Mouse (Mus musculus): ENCODE data around the gene Gm20521. TPM values are rescaled to one million over a fixed set of nuclear protein-coding genes. Genes with fewer than 3 reads are reported as not detected.

Gm20521 gene
- polyA plus RNA-seq, 1 experiment from 2014 or later: 1.2 TPM

DNA sequence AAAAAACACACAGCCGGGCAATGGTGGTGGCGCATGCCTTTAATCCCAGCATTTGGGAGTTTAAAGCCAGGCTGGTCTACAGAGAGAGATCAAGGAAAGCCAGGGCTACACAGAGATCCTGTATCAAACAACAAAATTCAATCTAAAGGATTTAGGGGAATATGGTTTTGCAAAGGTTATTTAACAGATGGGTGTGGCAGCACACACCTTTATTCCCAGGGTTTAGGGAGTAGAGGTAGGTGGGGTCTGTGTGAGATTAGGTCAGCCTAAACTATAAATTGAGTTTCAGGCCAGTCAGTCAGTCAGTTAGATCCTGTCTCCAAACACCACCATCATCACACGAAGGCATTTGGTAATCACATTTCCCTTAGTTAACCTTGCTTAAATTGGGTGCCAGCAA is 9.0 kb downstream of the Gm20521 start, which contains the start of gene Pabpn1:
TSS of gene Pabpn1 (plus strand) at position 301 of the 400 bp plus-strand sequence.
- DNase-seq (ENCODE audit: low spot score): no peak

DNA sequence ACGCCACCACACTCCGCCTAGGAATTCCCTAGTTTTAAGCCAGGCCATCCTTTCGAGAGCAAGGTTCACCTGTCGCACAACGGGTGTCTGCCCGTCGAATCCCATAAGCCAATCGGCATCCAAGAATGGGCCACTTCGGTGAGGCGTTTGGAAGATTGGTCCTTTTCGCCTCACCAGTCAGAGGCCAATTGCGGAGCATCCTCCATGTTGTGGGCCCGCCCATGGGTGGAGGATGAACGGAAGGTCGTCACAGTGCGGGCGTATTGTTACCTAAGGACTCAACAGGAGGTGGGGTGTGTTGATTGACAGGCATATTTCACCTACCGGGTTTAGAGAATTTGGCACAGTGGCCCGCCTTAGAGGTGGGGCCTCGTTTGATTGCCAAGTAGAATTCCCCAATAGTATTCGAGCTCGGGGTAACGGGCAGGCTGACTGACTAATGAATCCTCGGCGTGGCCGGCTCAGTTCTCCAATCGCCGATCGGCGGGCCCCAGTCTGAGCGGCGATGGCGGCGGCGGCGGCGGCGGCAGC is 10.5 kb downstream of the Gm20521 start:
- peak; percentile 99 for DNase-seq (ENCODE audit: low spot score)

DNA sequence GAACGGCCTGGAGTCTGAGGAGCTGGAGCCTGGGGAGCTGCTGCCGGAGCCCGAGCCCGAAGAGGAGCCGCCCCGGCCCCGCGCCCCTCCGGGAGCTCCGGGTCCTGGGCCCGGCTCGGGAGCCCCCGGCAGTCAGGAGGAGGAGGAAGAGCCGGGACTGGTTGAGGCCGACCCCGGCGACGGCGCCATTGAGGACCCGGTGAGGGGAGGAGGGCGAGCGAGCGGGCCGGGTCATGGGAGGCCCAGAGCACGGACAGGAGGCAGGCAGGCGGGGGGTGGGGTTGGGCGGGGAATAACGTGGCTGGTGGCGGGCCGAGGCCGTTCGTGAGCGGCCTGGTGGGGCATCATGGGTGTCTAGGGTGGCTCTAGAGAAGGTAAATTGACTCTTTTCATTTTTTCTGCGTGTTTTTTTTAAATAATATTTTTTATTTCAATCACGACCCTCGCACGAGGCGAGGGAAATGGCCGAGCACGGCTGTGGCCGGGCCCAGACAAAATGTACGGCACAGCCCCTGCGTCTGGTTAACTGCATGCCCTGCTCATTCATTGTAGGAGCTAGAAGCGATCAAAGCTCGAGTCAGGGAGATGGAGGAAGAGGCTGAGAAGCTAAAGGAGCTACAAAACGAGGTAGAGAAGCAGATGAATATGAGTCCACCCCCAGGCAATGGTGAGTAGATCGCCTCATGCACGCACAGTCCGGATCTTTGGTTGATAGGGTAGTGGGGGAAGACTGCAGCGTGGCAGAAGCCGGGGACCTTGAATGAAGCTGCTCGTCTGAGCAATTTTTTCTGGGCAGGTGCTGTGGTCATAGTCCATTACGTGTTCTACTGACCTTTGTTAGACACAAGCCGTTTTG is 11.3 kb downstream of the Gm20521 start:
- peak; percentile 14 for DNase-seq (ENCODE audit: low spot score)

DNA sequence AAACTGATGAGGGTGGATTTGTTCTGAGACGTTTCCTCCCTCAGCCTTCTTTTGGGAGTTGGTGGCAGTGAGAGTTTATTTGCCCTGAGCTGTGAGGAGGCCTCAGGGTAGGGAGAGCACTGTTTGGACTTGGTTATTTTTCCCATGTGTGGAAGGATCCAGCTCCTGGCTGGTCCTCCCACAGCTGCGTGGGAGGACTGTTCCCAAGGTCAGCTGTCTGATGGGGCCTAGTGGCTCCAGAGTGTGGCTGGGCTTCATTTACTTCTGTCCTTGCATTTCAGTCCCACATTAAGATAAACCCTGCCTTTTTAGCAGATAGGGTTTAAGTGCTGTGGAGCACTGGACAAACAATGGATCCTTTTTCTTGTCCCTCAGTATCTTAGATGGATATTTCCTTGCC is 14.2 kb downstream of the Gm20521 start:
- no peak for DNase-seq (ENCODE audit: low spot score)

DNA sequence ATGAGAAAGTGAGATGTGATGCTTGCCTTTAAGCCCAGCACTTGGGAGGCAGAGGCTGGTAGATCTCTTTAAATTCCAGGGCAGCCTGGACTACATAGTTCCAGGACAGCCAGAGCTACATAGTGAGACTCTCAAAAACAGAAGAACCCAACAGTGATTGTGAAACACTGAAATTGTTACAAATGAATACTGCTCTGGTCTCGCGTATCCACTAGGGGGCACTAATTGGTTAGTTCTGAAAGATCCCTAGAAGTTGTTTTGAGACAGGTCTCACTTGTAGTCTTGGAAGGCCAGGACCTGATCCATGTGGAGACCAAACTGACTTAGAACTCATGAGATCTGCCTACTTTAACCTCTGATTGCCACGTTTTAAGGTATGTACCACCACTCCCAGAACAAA is 17.1 kb downstream of the Gm20521 start:
- DNase-seq (ENCODE audit: low spot score): peak; percentile 76

DNA sequence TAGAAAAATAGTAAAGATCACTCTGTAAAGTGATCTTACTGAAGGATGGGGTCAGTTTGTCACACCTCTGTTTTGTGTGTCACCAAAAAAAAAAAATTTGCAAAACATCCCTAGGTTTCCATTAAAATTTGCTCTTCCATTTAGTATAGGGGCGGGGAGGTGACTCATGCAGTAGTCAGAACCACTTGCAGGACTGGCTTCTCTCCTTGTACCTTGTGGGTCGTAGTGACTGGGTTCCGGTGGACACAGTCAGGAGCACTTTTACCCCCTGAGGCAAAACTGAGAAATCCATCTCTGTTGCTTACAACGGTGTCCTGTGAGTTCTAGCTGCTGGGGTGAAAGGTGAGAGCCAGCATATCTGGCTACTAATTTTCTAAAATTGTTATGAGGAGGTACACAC is 20.4 kb downstream of the Gm20521 start:
- DNase-seq (ENCODE audit: low spot score): no peak

DNA sequence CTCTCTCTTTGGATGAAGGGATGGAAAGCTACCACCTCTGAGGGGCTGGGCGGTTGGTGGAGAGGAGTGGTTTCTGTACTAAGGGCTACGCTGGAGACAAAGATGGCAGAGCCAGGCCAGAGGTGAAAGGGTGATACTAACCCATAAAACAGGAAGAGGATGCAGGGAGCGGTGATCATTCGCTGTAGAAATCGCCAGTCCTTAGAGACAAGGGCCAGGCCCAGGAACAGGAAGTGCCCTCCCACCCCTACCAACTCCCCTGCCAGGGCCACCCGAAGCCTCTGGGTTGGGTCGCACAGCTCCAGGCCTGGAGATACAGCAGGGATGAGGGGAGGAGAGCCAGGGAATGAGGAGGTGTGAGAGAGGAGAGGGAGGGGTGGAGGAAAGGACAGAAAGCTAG is 25.4 kb downstream of the Gm20521 start:
- no peak for DNase-seq (ENCODE audit: low spot score)

DNA sequence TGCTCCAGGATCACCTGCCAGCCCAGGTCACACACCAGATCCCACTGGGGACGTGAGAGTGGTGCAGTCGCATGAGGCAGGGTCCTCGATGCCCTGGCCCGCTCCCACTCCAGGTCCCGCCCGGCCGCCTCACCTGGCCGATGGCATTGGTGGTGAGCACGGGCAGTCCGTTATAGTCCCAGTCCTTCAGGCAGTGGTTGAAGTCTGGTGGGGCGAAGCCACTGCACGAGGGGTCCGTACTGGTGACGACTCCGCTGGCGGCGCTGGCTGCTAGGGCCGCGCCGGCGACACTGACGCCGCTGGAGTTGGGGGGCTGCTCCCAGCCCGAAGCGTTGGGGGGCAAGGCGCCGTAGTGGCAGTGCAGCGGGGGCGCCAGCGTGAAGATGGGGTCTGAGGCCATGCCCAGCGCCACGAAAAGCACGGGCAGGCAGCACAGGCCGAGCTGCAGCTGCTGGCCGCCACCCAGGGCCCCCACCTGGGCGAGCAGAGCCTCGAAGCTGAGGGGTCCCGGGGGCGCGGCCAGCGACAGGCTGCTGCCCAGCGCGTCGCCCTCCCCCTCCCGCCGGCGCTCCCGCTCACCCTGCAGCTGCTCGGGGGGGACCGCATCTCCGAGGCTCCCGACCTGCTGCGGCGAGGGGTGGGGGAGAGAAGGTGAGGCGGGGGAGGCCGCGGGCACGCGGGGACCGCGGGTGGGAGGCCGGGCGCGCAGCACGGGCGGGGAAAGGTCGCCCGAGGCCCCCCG is 29.0 kb downstream of the Gm20521 start:
- peak; percentile 20 for DNase-seq (ENCODE audit: low spot score)

DNA sequence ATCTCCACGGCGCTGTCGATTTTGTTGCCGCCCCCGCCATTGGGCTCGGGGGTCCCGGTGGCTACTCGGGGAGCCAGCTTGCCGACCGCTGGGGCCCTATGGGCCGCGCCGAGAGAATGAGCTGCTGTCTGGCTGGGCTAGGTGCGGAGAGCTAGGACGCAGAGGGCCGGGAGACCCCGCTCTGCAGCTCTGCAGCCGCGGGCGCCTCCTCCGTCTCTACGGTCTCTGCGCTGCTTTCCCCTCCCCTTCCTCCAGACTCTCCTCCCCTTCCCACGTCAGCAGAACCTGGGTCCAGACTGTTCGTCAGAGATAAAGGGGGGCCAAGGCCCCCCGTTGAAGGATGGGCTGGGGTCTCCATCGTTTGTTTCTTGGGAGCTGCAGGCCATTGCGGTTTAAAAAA is 29.6 kb downstream of the Gm20521 start, which contains the start of gene Slc22a17:
TSS of gene Slc22a17 (minus strand) at position 247 of the 400 bp plus-strand sequence.
- DNase-seq (ENCODE audit: low spot score): peak; percentile 29

DNA sequence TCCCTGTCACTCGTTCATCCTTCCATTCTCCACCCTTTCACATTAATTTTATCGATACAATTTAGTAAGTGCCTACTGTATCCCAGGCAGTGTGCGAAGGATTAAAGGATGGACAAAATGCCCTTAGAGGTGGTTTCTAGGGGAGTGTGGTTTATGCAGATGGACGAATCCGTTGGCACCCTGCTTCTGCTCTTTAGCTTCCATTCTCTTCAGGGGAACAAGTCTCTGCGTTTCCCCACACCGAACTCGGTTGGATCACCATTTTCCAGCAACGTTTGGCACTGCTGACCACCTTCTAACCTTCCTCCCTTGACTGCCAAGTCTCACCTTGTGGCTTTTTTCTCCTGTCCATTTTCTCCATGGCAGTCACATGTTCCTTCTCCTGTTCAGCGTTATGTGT is 30.1 kb downstream of the Gm20521 start:
- no peak for DNase-seq (ENCODE audit: low spot score)

DNA sequence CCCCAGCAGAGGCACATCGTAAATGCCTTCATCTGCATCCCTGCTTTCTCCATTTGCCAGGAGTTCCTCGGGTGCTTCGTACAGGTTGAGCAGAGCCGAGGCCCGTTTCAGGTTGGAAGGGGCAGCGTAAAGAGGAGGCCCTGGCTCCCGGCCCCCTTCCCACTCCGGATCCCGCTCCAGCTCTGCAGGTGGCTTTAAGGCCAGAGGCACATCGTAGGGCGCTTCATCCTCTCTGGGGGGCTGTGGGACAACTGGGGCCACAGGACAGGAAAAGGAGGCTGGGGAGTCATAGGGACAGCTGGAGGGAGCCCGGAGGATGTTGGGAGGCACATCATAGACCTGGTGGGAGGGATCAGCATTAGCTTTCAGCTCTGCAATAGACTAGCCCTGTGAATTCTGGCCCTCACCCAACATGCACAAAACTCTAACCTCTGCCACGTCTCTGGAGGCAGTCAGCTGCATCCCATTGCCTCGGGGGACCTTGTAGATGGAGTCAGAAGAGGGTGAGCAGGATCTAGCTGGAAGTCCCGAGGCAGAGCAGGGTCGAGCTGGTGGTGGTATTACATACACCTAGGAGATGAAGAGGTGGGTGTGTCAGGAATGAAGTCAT is 36.9 kb downstream of the Gm20521 start:
- DNase-seq (ENCODE audit: low spot score): no peak

DNA sequence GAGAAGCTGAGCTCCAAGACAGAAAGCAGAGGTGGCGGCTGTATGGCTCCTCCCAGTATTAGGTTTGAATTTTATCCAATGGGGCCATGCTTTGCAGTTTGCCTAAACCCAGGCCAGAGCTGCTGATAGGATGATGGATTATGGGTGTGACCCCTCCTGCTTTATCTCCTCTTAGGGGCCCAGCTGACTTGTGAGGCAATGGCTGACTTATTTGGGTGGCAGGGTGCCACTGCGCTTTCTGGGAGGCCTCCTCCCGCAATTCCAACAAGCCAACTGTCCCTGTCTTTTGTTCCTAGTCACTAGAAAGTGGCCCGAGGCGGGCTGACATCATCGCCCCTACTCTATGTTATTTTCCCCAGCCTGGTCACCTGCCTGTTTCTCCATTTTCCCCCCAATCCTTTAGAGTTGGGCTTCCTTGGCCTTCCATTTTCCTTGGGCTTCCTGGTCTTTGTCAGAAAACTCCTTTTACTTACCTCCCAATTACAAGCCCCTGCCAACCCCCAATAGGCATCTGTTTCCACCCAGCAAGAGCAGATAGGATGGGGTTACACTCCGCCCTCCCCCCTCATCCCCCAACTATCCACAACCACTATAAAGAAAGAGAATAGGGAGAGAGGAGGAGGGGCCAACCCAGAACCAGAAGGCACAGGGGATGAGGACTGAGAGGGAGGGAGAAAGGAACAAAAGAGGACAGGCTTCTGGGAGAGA is 41.6 kb downstream of the Gm20521 start:
- DNase-seq (ENCODE audit: low spot score): no peak

DNA sequence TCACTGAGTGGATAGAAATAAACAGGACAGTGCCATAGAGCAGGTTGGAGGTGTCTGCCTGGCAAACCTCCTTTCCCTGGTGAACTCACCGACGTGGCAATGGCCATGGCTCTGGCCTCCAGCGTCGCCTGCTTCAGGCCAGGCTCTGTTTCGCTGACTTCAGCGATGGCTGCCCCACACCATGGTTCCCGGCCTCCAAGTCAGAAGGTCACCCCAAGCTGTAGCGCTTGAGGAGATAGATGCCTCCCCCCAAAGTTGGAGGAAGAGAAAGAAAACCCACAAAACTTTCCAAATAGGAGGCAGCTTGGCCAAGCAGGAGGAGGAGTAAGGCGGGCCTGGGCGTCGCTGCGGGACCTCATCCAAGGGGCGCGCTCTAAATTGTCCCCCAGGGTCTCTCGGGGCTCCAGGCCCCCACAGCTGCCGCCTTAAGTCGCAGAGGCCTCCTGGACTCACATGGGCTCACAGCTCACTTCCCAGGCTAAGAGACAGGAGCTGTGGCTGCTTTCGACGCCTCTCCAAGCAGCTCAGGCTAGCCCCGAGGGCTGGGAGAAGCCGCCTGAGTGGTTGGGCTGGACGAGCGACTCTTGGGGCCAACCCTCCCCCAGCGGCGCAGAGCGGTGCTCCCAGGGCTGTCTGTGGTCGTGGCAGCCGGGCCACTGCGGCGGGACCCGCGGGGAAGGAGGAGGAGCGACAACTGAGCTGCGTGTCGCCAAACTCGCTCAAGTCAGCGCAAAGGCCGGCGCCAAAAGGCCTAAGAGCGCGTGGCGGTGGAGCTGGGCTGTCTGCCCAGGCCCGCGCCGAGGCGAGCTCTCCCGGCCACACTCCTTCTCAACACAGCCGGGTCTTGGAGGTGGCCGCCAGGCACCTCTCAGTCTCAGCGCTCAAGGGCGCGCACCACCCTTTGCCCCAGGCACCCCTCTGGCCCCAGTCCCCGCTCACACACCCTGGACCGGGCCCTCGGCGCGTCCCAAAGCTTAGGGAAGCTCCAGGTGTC is 42.4 kb downstream of the Gm20521 start, which contains the start of gene Efs:
TSS of gene Efs (minus strand) at position 778 of the 994 bp plus-strand sequence.
- DNase-seq (ENCODE audit: low spot score): no peak

DNA sequence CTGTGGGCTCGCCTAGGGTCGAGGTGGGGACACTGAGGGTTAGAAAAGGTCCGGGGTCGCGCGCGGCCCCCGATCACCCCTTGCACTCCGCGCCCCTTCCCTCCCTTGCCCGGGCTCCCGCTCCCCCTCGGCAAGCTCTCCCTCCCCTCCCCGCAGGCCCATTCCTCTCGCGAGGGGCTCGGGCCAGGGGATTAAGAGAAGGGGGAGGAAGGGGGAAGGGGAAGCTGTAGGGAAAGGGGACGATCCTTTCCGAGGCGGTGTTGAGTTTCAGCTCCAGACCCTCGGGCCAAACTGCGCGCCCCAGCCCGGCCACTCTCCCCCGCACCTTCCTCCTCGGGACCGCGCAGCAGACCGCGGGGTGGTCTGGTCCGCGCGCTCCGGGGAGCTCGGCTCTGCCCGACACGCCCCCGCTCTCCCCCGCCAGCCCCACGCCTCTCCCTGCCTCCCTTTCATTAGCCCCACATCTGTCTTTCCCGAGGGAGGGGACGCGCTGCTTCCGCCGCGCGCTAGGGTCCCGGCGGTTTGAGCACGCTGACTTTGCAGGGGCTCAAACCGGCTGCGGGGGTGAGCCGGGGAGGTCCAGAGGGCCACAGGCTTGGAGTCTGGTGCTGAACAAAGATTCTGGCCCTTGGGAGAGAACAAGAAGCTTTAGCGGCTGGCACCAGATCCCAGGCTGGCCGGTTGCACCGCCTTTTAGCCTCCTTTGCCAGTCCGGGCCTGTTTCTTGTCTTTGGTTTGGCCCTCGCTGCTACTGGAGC is 43.3 kb downstream of the Gm20521 start:
- no peak for DNase-seq (ENCODE audit: low spot score)

DNA sequence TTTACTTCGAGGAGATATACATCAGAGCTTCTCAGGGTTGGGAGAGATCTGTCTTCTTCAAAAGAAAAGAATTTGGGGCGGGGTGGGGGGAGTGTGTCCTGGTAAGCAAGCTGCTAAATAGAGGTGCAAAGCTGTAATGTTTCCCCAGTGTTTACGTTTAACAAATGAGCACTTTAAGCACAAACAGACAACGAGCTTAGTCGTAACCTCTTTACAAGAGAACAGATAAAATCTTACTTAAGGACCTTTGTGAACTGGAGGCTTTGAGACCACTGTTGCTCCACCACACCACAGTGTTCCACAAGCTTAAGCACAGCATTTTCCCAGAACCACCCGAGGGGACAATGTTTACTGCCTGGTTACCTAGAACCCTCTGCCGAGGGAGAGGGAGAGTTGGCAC is 44.1 kb downstream of the Gm20521 start:
- no peak for DNase-seq (ENCODE audit: low spot score)

DNA sequence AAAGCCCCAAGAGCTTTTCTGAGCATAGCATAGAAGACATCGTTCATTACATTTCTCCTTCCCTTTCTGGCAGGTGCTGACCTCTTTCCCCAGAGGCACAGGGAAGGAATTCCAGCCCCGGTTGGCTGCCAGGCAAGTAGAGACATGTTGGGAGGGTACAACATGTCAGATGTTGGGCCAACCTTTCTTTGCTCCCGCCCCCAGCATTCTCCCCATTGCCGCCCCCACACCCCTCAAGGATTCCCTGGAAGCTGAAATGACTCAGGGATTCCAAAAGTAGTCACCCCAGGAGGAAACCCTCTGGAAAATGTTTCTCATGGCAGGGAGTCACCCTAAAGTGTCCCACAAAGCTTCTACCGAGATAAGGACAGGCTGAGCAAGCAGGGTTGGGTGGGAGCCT is 46.6 kb downstream of the Gm20521 start:
- no peak for DNase-seq (ENCODE audit: low spot score)

DNA sequence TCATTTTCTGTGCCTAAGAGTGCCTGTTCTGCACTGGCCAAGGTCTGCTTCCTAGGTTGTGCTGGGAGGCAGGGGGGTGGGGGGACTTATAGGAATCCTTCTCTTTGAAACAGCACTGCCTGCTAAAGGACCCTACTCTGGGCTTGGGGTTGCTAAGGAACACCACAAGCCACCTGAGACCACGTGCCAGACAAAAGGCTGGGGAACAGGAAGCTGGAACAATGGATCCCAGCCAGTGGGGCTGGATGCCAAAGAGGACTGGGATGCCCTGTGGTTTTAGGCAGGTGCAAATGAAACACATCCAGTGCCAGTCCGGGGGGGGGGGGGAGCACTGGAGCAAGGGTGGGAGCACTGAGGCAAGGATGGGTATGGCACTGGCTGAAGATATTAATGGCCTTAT is 47.2 kb downstream of the Gm20521 start:
- DNase-seq (ENCODE audit: low spot score): no peak

DNA sequence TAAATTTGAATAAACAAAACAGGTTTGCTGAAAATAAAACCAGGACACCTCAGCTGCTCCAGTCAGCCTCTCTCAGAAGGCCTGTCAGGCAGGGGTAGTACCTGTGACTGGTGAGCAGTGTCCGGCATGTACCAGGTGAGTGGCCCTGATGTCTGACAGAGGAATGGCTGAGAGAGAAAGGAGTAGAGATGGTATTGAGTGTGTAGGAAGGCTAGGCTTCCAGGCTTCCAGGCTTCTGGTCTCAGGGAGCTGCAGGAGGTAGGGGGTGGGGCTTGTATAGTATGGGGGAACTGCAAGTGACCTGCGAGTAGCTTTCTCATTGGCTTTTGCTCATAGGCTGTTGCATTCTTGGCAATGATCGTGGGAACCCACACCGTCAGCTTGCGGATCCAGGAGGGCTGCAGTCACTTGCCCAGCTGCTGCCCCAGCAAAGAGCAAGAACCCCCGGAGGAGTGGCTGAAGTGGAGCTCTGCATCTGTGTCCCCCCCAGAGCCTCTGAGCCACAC is 49.5 kb downstream of the Gm20521 start, which contains the start of gene Il25:
TSS of gene Il25 (plus strand) at position 51 of the 506 bp plus-strand sequence.
- no peak for DNase-seq (ENCODE audit: low spot score)
